Mouse (Mus musculus) intestine, embryonic 15.5 days (tissue): ENCODE data around the gene Iqgap2. TPM values are rescaled to one million over a fixed set of nuclear protein-coding genes. Genes with fewer than 3 reads are reported as not detected.

Experiments
- polyA plus RNA-seq: library from polyadenylated mRNA; unstranded; fragments of >200 nt; fragmentation: Nextera tagmentation; extraction: Ambion mirVana; gene quantifications from 2 replicates; pipeline ENCODE4 v1.2.1, GENCODE M21; 2015

Iqgap2 gene
- polyA plus RNA-seq, 1 experiment from 2014 or later = 27.3 TPM

Other genes with a start within 250 kb of the Iqgap2 start
- 0.44 and 0.58 TPM in 2 replicates for gene F2rl2, start 195.1 kb downstream of the Iqgap2 start, polyA plus RNA-seq
- 21.0 and 24.1 TPM in 2 replicates for gene Gm20075, start 189.5 kb upstream of the Iqgap2 start, polyA plus RNA-seq
- not detected in 2 replicates for gene Gm17190, start 190.1 kb upstream of the Iqgap2 start, polyA plus RNA-seq
- 2.1 and 2.6 TPM in 2 replicates for gene Sv2c, start 240.7 kb upstream of the Iqgap2 start, polyA plus RNA-seq